Mouse (Mus musculus): Measurements from ENCODE around the gene 2610042L04Rik.
"Not testable (repeated sequence)": the region's sequence is repeated elsewhere in the genome, so short reads cannot be mapped to it uniquely, and the experiment has no call there.

DNA sequence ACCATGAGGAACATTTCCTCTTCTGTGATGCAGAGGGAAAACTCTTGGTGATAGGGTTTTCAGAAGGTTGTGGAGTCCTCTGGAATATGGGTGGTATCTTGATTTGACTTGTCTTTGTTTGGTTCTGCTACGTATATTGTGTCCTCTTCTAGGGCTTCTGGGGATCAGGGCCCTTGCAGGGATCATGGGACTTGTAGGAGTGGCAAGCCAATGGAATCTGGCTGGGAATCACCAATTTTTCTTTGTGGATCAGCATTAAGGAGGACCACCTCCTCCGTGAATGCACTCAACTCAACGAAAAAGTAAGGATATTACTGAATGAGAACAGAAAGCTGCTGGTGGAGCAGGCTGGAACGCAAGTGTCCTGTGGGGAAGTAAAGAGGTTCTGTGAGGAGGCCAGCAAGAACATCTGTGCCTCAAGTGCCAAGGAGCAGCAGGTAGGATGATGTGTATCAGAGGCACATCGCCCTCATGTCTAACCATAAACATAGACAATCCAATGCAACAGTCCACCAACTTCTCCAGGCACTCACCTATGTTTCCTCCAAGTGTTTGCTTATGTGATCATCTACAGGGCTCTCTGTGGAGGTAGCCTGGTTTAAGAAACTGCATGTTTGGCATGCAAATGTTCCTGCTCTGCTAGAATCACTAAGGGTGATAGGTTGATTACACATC lies 65.7 kb downstream of the 2610042L04Rik start:
- TF ChIP-seq CTCF (IDR thresholded peaks at IDR 0.05; ENCODE audit: extremely low read depth, insufficient read depth, insufficient read length, insufficient replicate concordance); POLR2A (IDR thresholded peaks at IDR 0.05; ENCODE audit: low read depth, low read length): not testable (repeated sequence)
